Mouse (Mus musculus): ENCODE measurements at regions not wholly inside any gene's neighbourhood (a gene's known extent, or its start where the extent isn't known, plus 50 kb on each side); places are given as distances from the start of the nearest gene placed in this dataset.

DNA sequence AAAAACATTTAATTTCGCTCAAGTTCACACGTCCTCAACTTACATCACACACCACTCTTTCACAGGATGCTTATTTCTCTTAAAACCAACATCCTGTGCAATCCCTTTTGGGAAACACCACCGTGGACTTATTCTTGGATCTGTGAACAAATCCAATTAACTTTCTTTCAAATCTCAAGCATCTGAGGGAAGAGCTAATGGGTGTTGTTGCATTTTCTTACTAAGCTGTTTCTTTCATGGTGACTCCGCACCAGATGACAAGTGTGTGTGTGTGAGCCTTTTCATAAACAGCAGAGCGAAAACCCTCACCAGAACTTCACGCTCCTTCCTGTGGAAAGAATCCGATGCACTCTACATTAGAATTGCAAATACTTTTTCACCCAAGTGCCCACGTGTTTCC is 390.6 kb upstream of the Castor2 start:
- 66% methylated on average over 8 of the region's 8 CpGs for WGBS
- no peaks in the 10 kb centered on the region for H3K36me3 ChIP-seq (ENCODE audit: control insufficient read depth, insufficient read depth, low read length)
- no peak overlapping the region for H3K9ac ChIP-seq (ENCODE audit: low read depth, low read length, severe bottlenecking)
- ATAC-seq (ENCODE audit: low FRiP score, low read depth) (no peak), DNase-seq (ENCODE audit: low spot score) (no peak)
- H3K4me1 ChIP-seq (ENCODE audit: control insufficient read depth, insufficient read depth, low read length) = no peaks in the 10 kb centered on the region
- H3K4me2 ChIP-seq (replicated peaks; ENCODE audit: low read depth, low read length, severe bottlenecking) = no peak overlapping the region
- no peaks in the 10 kb centered on the region for H3K27me3 ChIP-seq (ENCODE audit: control insufficient read depth, insufficient read depth, low read length)
- no peak overlapping the region for H3K4me3 ChIP-seq (replicated peaks; ENCODE audit: low read length)
- no peak overlapping the region for H3K27ac ChIP-seq (replicated peaks; ENCODE audit: low read depth, low read length)
- no peak for TF ChIP-seq POLR2A (IDR thresholded peaks at IDR 0.05; ENCODE audit: borderline replicate concordance, extremely low read depth, insufficient read depth, insufficient read length)
- no peaks in the 10 kb centered on the region for H3K9me3 ChIP-seq (ENCODE audit: control insufficient read depth, low read length)

DNA sequence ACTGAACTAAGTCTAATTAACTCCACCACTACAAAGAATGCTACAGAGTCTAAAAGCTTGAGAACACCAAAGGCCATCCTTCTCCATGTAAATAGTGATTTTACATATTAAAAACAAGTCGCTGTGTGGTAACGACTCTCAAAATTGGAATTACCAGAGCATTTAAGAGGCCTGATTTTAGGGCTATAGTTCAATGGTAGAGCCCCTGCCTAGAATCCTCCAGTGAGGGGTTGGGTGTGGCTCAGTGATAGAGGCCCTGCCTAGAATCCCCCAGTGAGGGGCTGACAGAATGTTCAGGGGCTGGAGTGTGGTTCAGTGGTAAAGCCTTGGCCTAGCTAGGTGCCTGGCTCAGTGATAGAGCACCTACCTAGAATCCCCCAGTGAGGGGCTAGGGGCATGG is 413.3 kb upstream of the Castor2 start:
- Histone ChIP-seq H3K36me3 (ENCODE audit: control insufficient read depth, insufficient read depth, low read length) (no peaks in the 10 kb centered on the region), H3K27me3 (ENCODE audit: control insufficient read depth, insufficient read depth, low read length) (no peaks in the 10 kb centered on the region), H3K4me1 (ENCODE audit: control insufficient read depth, insufficient read depth, low read length) (no peaks in the 10 kb centered on the region), H3K9me3 (ENCODE audit: control insufficient read depth, low read length) (no peaks in the 10 kb centered on the region), H3K27ac (replicated peaks; ENCODE audit: low read depth, low read length) (no peak overlapping the region), H3K4me3 (replicated peaks; ENCODE audit: low read length) (no peak overlapping the region), H3K9ac (ENCODE audit: low read depth, low read length, severe bottlenecking) (no peak overlapping the region), H3K4me2 (replicated peaks; ENCODE audit: low read depth, low read length, severe bottlenecking) (no peak overlapping the region)
- ATAC-seq (ENCODE audit: low FRiP score, low read depth) = no peak
- DNase-seq (ENCODE audit: low spot score) = no peak
- WGBS = 69% methylated on average over 2 of the region's 2 CpGs
- no peak for TF ChIP-seq POLR2A (IDR thresholded peaks at IDR 0.05; ENCODE audit: borderline replicate concordance, extremely low read depth, insufficient read depth, insufficient read length)

DNA sequence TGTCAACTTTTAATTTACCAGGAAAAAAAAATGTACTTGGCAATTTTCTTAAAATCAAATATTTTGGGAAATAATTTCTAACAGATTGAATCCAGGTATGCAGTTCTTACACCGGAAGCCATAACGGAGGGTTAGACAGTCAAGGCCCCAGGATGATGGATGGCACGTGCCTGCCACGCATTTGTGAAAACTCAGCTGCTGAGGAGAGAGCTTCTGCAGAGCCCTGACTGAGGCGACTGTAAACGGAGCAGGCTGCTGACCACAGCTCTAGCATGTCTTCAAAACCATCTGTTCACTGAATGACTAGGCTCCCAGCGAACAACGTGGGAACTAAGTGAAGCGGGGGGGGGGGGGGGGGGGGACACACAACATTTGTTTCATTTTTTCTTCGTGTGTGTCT is 416.5 kb upstream of the Castor2 start:
- no peak overlapping the region for H3K4me3 ChIP-seq (replicated peaks; ENCODE audit: low read length)
- H3K36me3 ChIP-seq (ENCODE audit: control insufficient read depth, insufficient read depth, low read length) = no peaks in the 10 kb centered on the region
- WGBS = 26% methylated on average over 9 of the region's 10 CpGs
- ATAC-seq (ENCODE audit: low FRiP score, low read depth) (no peak; the same call in 1 of the 2 replicates), DNase-seq (ENCODE audit: low spot score) (no peak)
- no peak overlapping the region for H3K9ac ChIP-seq (ENCODE audit: low read depth, low read length, severe bottlenecking)
- no peaks in the 10 kb centered on the region for H3K4me1 ChIP-seq (ENCODE audit: control insufficient read depth, insufficient read depth, low read length)
- H3K27ac ChIP-seq (replicated peaks; ENCODE audit: low read depth, low read length) = no peak overlapping the region
- H3K4me2 ChIP-seq (replicated peaks; ENCODE audit: low read depth, low read length, severe bottlenecking) = no peak overlapping the region
- no peak for TF ChIP-seq POLR2A (IDR thresholded peaks at IDR 0.05; ENCODE audit: borderline replicate concordance, extremely low read depth, insufficient read depth, insufficient read length)
- H3K9me3 ChIP-seq (ENCODE audit: control insufficient read depth, low read length) = no peaks in the 10 kb centered on the region
- H3K27me3 ChIP-seq (ENCODE audit: control insufficient read depth, insufficient read depth, low read length) = no peaks in the 10 kb centered on the region

DNA sequence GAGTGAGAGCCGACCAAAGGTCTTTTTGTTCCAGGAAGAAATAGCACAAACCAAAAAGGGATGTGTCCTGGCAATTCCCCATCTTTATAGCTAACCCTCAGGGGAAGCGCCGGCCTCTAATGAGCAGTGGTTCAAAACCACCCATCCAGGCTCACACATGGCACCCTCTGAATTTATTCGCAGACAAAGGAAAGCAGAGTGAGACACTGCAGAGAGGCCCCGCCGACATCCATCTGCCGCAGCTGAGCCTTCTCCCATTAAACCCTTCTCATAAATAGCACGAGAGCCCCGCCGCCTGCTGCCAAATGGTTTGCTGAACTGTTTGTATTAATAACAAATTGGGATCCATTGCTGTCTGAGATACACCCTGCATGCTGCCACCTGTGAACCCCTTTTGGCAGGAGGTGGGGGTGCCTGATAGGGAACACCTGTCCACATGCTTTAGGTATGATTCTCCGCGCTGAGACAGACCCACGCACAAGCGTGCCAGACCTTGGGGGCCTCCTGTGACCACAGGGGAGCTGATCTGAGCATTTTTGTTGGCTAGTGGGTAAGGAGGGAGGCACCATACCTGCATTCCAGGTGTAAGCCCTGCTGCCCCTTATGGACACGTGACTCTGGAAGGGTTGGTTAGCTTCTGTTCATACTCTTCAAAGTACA is 422.6 kb upstream of the Castor2 start:
- Histone ChIP-seq H3K36me3 (ENCODE audit: control insufficient read depth, insufficient read depth, low read length) (no peaks in the 10 kb centered on the region), H3K27ac (replicated peaks; ENCODE audit: low read depth, low read length) (no peak overlapping the region), H3K9me3 (ENCODE audit: control insufficient read depth, low read length) (no peaks in the 10 kb centered on the region), H3K4me1 (ENCODE audit: control insufficient read depth, insufficient read depth, low read length) (no peaks in the 10 kb centered on the region), H3K4me2 (replicated peaks; ENCODE audit: low read depth, low read length, severe bottlenecking) (no peak overlapping the region), H3K4me3 (replicated peaks; ENCODE audit: low read length) (no peak overlapping the region), H3K9ac (ENCODE audit: low read depth, low read length, severe bottlenecking) (no peak overlapping the region), H3K27me3 (ENCODE audit: control insufficient read depth, insufficient read depth, low read length) (no peaks in the 10 kb centered on the region)
- no peak for TF ChIP-seq POLR2A (IDR thresholded peaks at IDR 0.05; ENCODE audit: borderline replicate concordance, extremely low read depth, insufficient read depth, insufficient read length)
- DNase-seq (ENCODE audit: low spot score) (no peak), ATAC-seq (ENCODE audit: low FRiP score, low read depth) (no peak)
- 54% methylated on average over 15 of the region's 15 CpGs for WGBS

DNA sequence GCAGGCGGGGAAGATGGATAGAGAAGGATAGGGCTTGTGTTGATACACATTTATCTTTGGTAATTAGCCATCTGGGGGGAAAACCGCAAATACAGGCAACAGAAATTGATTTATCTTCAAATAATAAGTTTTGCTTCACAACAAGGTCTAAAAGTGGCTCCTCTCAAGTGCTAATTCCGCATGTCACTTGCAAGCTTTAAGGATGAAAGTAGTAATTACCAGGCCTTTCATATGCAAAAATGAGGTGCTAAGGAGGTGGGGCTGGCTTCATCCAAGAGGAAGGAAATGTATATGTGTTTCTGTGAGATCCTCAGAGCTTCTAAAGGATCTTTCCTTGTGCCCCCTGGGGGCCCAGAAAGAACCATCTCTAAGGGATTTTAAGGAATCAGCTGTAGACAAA is 423.9 kb upstream of the Castor2 start:
- no peaks in the 10 kb centered on the region for H3K36me3 ChIP-seq (ENCODE audit: control insufficient read depth, insufficient read depth, low read length)
- no peaks in the 10 kb centered on the region for H3K4me1 ChIP-seq (ENCODE audit: control insufficient read depth, insufficient read depth, low read length)
- no peak overlapping the region for H3K27ac ChIP-seq (replicated peaks; ENCODE audit: low read depth, low read length)
- no peak overlapping the region for H3K4me2 ChIP-seq (replicated peaks; ENCODE audit: low read depth, low read length, severe bottlenecking)
- DNase-seq (ENCODE audit: low spot score) (no peak), ATAC-seq (ENCODE audit: low FRiP score, low read depth) (no peak)
- no peak overlapping the region for H3K9ac ChIP-seq (ENCODE audit: low read depth, low read length, severe bottlenecking)
- no peaks in the 10 kb centered on the region for H3K27me3 ChIP-seq (ENCODE audit: control insufficient read depth, insufficient read depth, low read length)
- H3K4me3 ChIP-seq (replicated peaks; ENCODE audit: low read length) = no peak overlapping the region
- 61% methylated on average over 3 of the region's 3 CpGs for WGBS
- no peaks in the 10 kb centered on the region for H3K9me3 ChIP-seq (ENCODE audit: control insufficient read depth, low read length)
- no peak for TF ChIP-seq POLR2A (IDR thresholded peaks at IDR 0.05; ENCODE audit: borderline replicate concordance, extremely low read depth, insufficient read depth, insufficient read length)

DNA sequence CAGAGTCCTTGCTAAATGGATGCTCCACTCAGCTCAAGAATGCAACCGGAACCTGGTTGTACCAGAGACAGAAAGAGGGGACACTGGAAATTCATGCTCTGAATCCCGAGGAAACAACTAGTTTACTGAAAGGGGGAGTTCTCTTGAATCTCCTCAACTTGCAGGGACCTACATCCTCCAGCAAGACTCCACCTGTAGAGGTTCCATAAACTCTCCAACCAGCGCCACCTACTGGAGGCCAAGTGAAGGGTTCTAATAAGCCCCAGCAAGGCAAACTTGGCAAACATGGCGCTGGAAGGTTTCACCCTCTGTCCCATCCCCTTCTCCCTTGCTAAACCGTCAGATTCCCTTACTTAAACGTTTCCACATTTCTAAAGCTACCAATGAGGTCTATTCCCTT is 433.0 kb upstream of the Castor2 start:
- H3K4me2 ChIP-seq (replicated peaks; ENCODE audit: low read depth, low read length, severe bottlenecking) = no peak overlapping the region
- no peak for ATAC-seq (ENCODE audit: low FRiP score, low read depth)
- H3K9me3 ChIP-seq (ENCODE audit: control insufficient read depth, low read length) = no peaks in the 10 kb centered on the region
- 41% methylated on average over 6 of the region's 6 CpGs for whole genome bisulfite sequencing
- H3K27me3 ChIP-seq (ENCODE audit: control insufficient read depth, insufficient read depth, low read length) = no peaks in the 10 kb centered on the region
- no peak overlapping the region for H3K4me3 ChIP-seq (replicated peaks; ENCODE audit: low read length)
- H3K9ac ChIP-seq (ENCODE audit: low read depth, low read length, severe bottlenecking) = no peak overlapping the region
- DNase-seq (ENCODE audit: low spot score) = no peak
- no peak for TF ChIP-seq POLR2A (IDR thresholded peaks at IDR 0.05; ENCODE audit: borderline replicate concordance, extremely low read depth, insufficient read depth, insufficient read length)
- no peaks in the 10 kb centered on the region for H3K36me3 ChIP-seq (ENCODE audit: control insufficient read depth, insufficient read depth, low read length)
- H3K4me1 ChIP-seq (ENCODE audit: control insufficient read depth, insufficient read depth, low read length) = no peaks in the 10 kb centered on the region
- H3K27ac ChIP-seq (replicated peaks; ENCODE audit: low read depth, low read length) = no peak overlapping the region
